Comparison of ENCODE assay signal across 20 mouse cellular contexts in genomic region chr13:35452420-35452819, GRCm38 (mm10).
DNase-seq lines count a peak whose midpoint lies in the region; ATAC-seq and TF ChIP-seq lines count a peak whose summit lies in the region.
"Had no signal": no experiment of that assay in that cellular context is flagged by ENCODE, and none has a peak within 500 bp of the region (broad histone marks: within the 10 kb centered on the region; RNA-seq: fewer than 3 reads in every experiment).

No protein-coding gene starts in this region.

- no peak for TF ChIP-seq RAD21 in MEL (IDR thresholded peaks at IDR 0.05; ENCODE audit: low read depth, low read length)

- TF ChIP-seq EP300 in MEL (IDR thresholded peaks at IDR 0.05; ENCODE audit: low read depth in 1 of 2, low read length in 2 of 2), result no peak

- no peak for TF ChIP-seq POLR2A in MEL (IDR thresholded peaks at IDR 0.05; ENCODE audit: control insufficient read depth in 1 of 2, insufficient read depth in 1 of 2, low read depth in 1 of 2, low read length in 2 of 2, poor library complexity in 1 of 2)

- intact Hi-C loops in heart, postnatal 14 days (cut with DNase I), result no loop called here

- WGBS in heart, embryonic 15.5 days, result 89% methylated on average over 1 of the region's 1 CpGs

- H3K36me3 ChIP-seq in heart, embryonic 15.5 days, result no peaks in the 10 kb centered on the region
- no peaks in the 10 kb centered on the region for H3K36me3 ChIP-seq in MEL (ENCODE audit: control insufficient read depth in 1 of 2, insufficient read depth in 2 of 2, low read length in 2 of 2)
- H3K36me3 ChIP-seq: embryonic facial prominence, embryonic 13.5 days; forebrain, embryonic 12.5 days; G1E; heart, embryonic 13.5 days; hindbrain, embryonic 13.5 days had no signal

- no peak overlapping the region for H3K4me2 ChIP-seq in heart, embryonic 15.5 days
- H3K4me2 ChIP-seq: embryonic facial prominence, embryonic 13.5 days; forebrain, embryonic 12.5 days; heart, embryonic 13.5 days; hindbrain, embryonic 13.5 days had no signal

- no peaks in the 10 kb centered on the region for H3K27me3 ChIP-seq in heart, embryonic 15.5 days
- H3K27me3 ChIP-seq in MEL (ENCODE audit: control insufficient read depth in 1 of 2, insufficient read depth in 2 of 2, low read length in 2 of 2), result peaks cover 0 to 1% of the 10 kb centered on the region in 2 experiments; a peak in 2 of 4 replicates
- H3K27me3 ChIP-seq: embryonic facial prominence, embryonic 13.5 days; forebrain, embryonic 12.5 days; heart, embryonic 13.5 days; hindbrain, embryonic 13.5 days had no signal

- peaks cover 19% of the 10 kb centered on the region for H3K4me1 ChIP-seq in heart, embryonic 15.5 days (replicated peaks)
- no peaks in the 10 kb centered on the region for H3K4me1 ChIP-seq in MEL (ENCODE audit: control insufficient read depth in 1 of 2, insufficient read depth in 2 of 2, low read length in 2 of 2)
- H3K4me1 ChIP-seq: forebrain, embryonic 12.5 days; hindbrain, embryonic 13.5 days had no signal

- no peak for TF ChIP-seq CTCF in MEL (IDR thresholded peaks at IDR 0.05 in 2 of 3, conservative IDR thresholded peaks at IDR 0.05 in 1 of 3; ENCODE audit: control insufficient read depth in 1 of 3, insufficient read depth in 1 of 3, low read depth in 2 of 3, low read length in 3 of 3, poor library complexity in 1 of 3, severe bottlenecking in 1 of 3)

- no peak overlapping the region for H3K9ac ChIP-seq in heart, embryonic 15.5 days
- no peak overlapping the region for H3K9ac ChIP-seq in MEL (ENCODE audit: control insufficient read depth, low read depth, low read length, poor library complexity, severe bottlenecking)
- H3K9ac ChIP-seq: embryonic facial prominence, embryonic 13.5 days; forebrain, embryonic 12.5 days; heart, embryonic 13.5 days; hindbrain, embryonic 13.5 days had no signal

- H3K27ac ChIP-seq in heart, embryonic 15.5 days, result peak overlapping the region; percentile 48; the same call in 1 of the 2 replicates
- no peak overlapping the region for H3K27ac ChIP-seq in MEL (ENCODE audit: control insufficient read depth, low read depth, low read length)
- H3K27ac ChIP-seq: forebrain, embryonic 12.5 days; heart, adult 2 months; hindbrain, embryonic 13.5 days; hindbrain, postnatal 0 days had no signal

- no peak overlapping the region for H3K4me3 ChIP-seq in heart, embryonic 15.5 days
- H3K4me3 ChIP-seq in MEL (ENCODE audit: control insufficient read depth in 1 of 2, insufficient read depth in 1 of 2, low read depth in 2 of 2, low read length in 2 of 2), result no peak overlapping the region
- H3K4me3 ChIP-seq: embryonic facial prominence, embryonic 13.5 days; forebrain, embryonic 12.5 days; heart, adult 2 months; heart, embryonic 13.5 days; hindbrain, embryonic 13.5 days had no signal

- ATAC-seq in heart, embryonic 15.5 days (replicated peaks; ENCODE audit: insufficient number of reproducible peaks, insufficient read depth, low FRiP score, low read depth), result no peak
- peak; percentile 82 for ATAC-seq in megakaryocyte progenitor cell, adult 5-6 weeks (replicated peaks; ENCODE audit: poor library complexity)
- ATAC-seq: forebrain, embryonic 16.5 days; hindbrain, postnatal 0 days had no signal

- no peaks in the 10 kb centered on the region for H3K9me3 ChIP-seq in heart, embryonic 15.5 days (replicated peaks)
- H3K9me3 ChIP-seq in MEL (replicated peaks; ENCODE audit: insufficient read depth, low read length), result no peaks in the 10 kb centered on the region
- H3K9me3 ChIP-seq: embryonic facial prominence, embryonic 13.5 days; forebrain, embryonic 12.5 days; G1E; heart, embryonic 13.5 days; hindbrain, embryonic 13.5 days had no signal

- no peaks in the 10 kb centered on the region for H3K79me2 ChIP-seq in MEL (ENCODE audit: control insufficient read depth, insufficient read depth, low read length, poor library complexity)

- DNase-seq in heart, postnatal 14 days, result no peak
- peak; percentile 41 for DNase-seq in MEL (ENCODE audit: low read depth, low spot score)
- no peak for DNase-seq in lung, postnatal 10 days
- DNase-seq in retina, postnatal 1 day, result no peak
- DNase-seq in kidney, adult 9 months, result no peak
- DNase-seq: adrenal gland, postnatal 10 days; cerebellum, adult 11-12 months; cerebellum, adult 9-10 months; cerebellum, postnatal 25 days; gastrocnemius, postnatal 10 days; heart, adult 2 months had no signal

TF ChIP-seq in MEL, 35 proteins besides CTCF, POLR2A, EP300 and RAD21:
- TF ChIP-seq RCOR1 (IDR thresholded peaks at IDR 0.05; ENCODE audit: low read depth, low read length) (peak; percentile 51; the same call in 1 of the 2 replicates), ZNF384 (IDR thresholded peaks at IDR 0.05; ENCODE audit: low read depth, low read length) (no peak)
